Mouse (Mus musculus) olfactory bulb, adult 2 months (tissue): Measurements from ENCODE around the gene Mndal.
"Not testable (repeated sequence)": the region's sequence is repeated elsewhere in the genome, so short reads cannot be mapped to it uniquely, and the experiment has no call there.

Source experiments
- CTCF ChIP-seq: fragments of 200-500 bp; IDR thresholded peaks from 2 replicates; pipeline ENCODE4 v1.5.1; 2012; ENCODE audit warnings: low read depth, mild to moderate bottlenecking, low read length, moderate library complexity; ENCODE audit not compliant: insufficient read depth
- POLR2A ChIP-seq: fragments of 200-500 bp; IDR thresholded peaks from 2 replicates; pipeline ENCODE4 v1.6.1; 2012; ENCODE audit warnings: mild to moderate bottlenecking, low read depth, low read length, moderate library complexity; ENCODE audit not compliant: insufficient read depth

- TF ChIP-seq CTCF, POLR2A: not testable (repeated sequence)
Measured at GRCm38 (mm10) chr1:173955839-173956527, 13.7 kb upstream of the Mndal start.
